Mouse (Mus musculus): ENCODE data around the gene Lypd6b.

The Lypd6b gene

GRCm38 (mm10) chr2:49822312-49822711 is 34.8 kb downstream of the Lypd6b start:
- DNase-seq (ENCODE audit: low spot score in 2 of 2): no peak

- DNase-seq (ENCODE audit: low spot score in 2 of 2): no peak
Measured at GRCm38 (mm10) chr2:49825588-49825987, 38.1 kb downstream of the Lypd6b start.

GRCm38 (mm10) chr2:49827756-49828155 is 40.3 kb downstream of the Lypd6b start:
- no peak for DNase-seq (ENCODE audit: low spot score in 2 of 2)

GRCm38 (mm10) chr2:49830369-49830768 is 42.9 kb downstream of the Lypd6b start:
- DNase-seq (ENCODE audit: low spot score in 2 of 2): no peak

GRCm38 (mm10) chr2:49832277-49832803 is 44.9 kb downstream of the Lypd6b start:
- no peak for DNase-seq (ENCODE audit: low spot score in 2 of 2)

GRCm38 (mm10) chr2:49837454-49838059 is 50.1 kb downstream of the Lypd6b start:
- no peak for DNase-seq (ENCODE audit: low spot score in 2 of 2)

- peak; percentile 16 to 25 for DNase-seq (ENCODE audit: low spot score in 2 of 2)
Measured at GRCm38 (mm10) chr2:49838611-49839010, 51.1 kb downstream of the Lypd6b start.

- DNase-seq (ENCODE audit: low spot score in 2 of 2): no peak
Measured at GRCm38 (mm10) chr2:49840573-49840972, 53.1 kb downstream of the Lypd6b start.

- no peak for DNase-seq (ENCODE audit: low spot score in 2 of 2)
Measured at GRCm38 (mm10) chr2:49841089-49841488, 53.6 kb downstream of the Lypd6b start.

- DNase-seq (ENCODE audit: low spot score in 2 of 2): no peak
Measured at GRCm38 (mm10) chr2:49845104-49845503, 57.6 kb downstream of the Lypd6b start.

- DNase-seq (ENCODE audit: low spot score in 2 of 2): no peak
Measured at GRCm38 (mm10) chr2:49846097-49846496, 58.6 kb downstream of the Lypd6b start.

- DNase-seq (ENCODE audit: low spot score in 2 of 2): no peak
Measured at GRCm38 (mm10) chr2:49846880-49847279, 59.4 kb downstream of the Lypd6b start.

- DNase-seq (ENCODE audit: low spot score in 2 of 2): no peak
Measured at GRCm38 (mm10) chr2:49847831-49848230, 60.3 kb downstream of the Lypd6b start.

GRCm38 (mm10) chr2:49849771-49850170 is 62.3 kb downstream of the Lypd6b start:
- DNase-seq (ENCODE audit: low spot score in 2 of 2): no peak

- no peak for DNase-seq (ENCODE audit: low spot score in 2 of 2)
Measured at GRCm38 (mm10) chr2:49851977-49852376, 64.5 kb downstream of the Lypd6b start.

GRCm38 (mm10) chr2:49856161-49856564 is 68.7 kb downstream of the Lypd6b start:
- no peak for DNase-seq (ENCODE audit: low spot score in 2 of 2)

GRCm38 (mm10) chr2:49856584-49856983 is 69.1 kb downstream of the Lypd6b start:
- no peak for DNase-seq (ENCODE audit: low spot score in 2 of 2)

GRCm38 (mm10) chr2:49860219-49860962 is 72.9 kb downstream of the Lypd6b start:
- DNase-seq (ENCODE audit: low spot score in 2 of 2): no peak

GRCm38 (mm10) chr2:49860969-49861592 is 73.6 kb downstream of the Lypd6b start:
- DNase-seq (ENCODE audit: low spot score in 2 of 2): no peak

GRCm38 (mm10) chr2:49861658-49862057 is 74.2 kb downstream of the Lypd6b start:
- DNase-seq (ENCODE audit: low spot score in 2 of 2): no peak

- no peak for DNase-seq (ENCODE audit: low spot score in 2 of 2)
Measured at GRCm38 (mm10) chr2:49868116-49868858, 80.8 kb downstream of the Lypd6b start.

- DNase-seq (ENCODE audit: low spot score in 2 of 2): peak; percentile 5 to 11
Measured at GRCm38 (mm10) chr2:49869044-49869443, 81.6 kb downstream of the Lypd6b start.
